In the genomic region with DNA sequence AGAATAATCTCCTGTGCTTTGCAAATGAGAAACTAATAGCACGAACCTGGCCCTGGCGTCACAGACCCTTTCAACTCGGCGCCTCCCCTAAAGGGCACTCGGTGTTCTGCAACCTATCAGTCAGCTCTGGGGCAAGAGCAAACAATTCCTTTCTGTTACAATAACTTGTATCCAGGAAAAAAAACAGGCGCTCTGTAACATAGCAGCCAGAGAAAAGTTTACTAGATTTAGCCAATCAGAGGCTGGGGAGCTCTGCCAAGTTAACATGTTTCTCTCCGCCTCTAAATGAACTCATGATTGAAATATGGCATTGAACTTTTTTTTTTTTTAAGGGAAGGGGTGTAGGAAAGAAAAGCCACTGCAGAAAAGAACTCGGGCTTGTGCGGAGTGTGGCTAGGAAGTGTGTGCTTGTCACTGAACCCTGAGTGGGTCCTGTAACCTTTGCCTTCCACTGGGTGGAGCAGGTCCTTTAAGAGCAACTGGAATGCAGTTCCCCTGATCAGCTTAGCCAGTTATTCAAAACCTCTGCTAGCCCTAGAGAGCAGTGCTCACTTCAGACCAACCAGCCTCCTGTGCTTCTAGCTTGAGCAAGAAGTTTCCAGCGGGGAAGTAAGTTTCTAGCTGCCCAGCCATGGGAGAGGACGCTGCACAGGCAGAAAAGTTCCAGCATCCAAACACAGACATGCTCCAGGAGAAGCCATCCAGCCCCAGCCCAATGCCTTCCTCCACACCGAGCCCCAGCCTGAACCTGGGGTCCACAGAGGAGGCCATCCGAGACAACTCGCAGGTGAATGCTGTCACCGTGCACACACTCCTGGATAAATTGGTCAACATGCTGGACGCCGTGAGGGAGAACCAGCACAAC, we compare ENCODE assay signal across 8 mouse cellular contexts. TPM values are rescaled to one million over a fixed set of nuclear protein-coding genes. Genes with fewer than 3 reads are reported as not detected.
DNase-seq lines count a peak whose midpoint lies in the region; TF ChIP-seq lines count a peak whose summit lies in the region.

A gene (plus strand): TSS at position 372 of the 865 bp plus-strand sequence.

- H3K27me3 ChIP-seq in heart, adult 2 months (ENCODE audit: control insufficient read depth, insufficient read depth, low read length), result no peaks in the 10 kb centered on the region

- intact Hi-C loops in heart, adult 2 months (cut with DNase I), result loop anchor here (1.0 to 2.0 kb wide), 2 partner anchors 24 to 182 kb away; no protein-coding TSS in a partner anchor

- H3K36me3 ChIP-seq in heart, adult 2 months (ENCODE audit: control insufficient read depth, insufficient read depth, low read length), result peaks cover 19% of the 10 kb centered on the region

- TF ChIP-seq POLR2A in heart, adult 2 months (IDR thresholded peaks at IDR 0.05; ENCODE audit: insufficient read depth, low read depth, low read length), result peak; percentile 93

- DNase-seq in R1 (ENCODE audit: low read depth, low spot score), result peak; percentile 23
- peak; percentile 38 for DNase-seq in embryo, embryonic 10 days (ENCODE audit: low spot score)
- peak; percentile 75 to 84 for DNase-seq in heart, adult 2 months
- peak; percentile 75 for DNase-seq in kidney, adult 9 months
- DNase-seq in lung, postnatal 14 days, result peak; percentile 84
- peak; percentile 70 for DNase-seq in urinary bladder, postnatal 14 days (ENCODE audit: low spot score)
- no peak for DNase-seq in retina, postnatal 1 day
- no peak for DNase-seq in thymus, postnatal 4 days

- H3K9ac ChIP-seq in heart, adult 2 months (ENCODE audit: low read depth, low read length), result peak within 1 kb of the TSS; percentile 94

- peak within 1 kb of the TSS; percentile 97 for H3K27ac ChIP-seq in heart, adult 2 months

- peaks cover 3% of the 10 kb centered on the region for H3K4me1 ChIP-seq in heart, adult 2 months (ENCODE audit: control insufficient read depth, insufficient read depth, low read length)

- WGBS in heart, adult 2 months, result 4% methylated on average over 17 of the region's 17 CpGs

- peak; percentile 89 for TF ChIP-seq EP300 in heart, adult 2 months (IDR thresholded peaks at IDR 0.05; ENCODE audit: insufficient read depth, low read depth, low read length)

- TF ChIP-seq CTCF in heart, adult 2 months (IDR thresholded peaks at IDR 0.05), result peak; percentile 58

- peak within 1 kb of the TSS; percentile 82 for H3K4me3 ChIP-seq in heart, adult 2 months

- H3K79me2 ChIP-seq in heart, adult 2 months (replicated peaks; ENCODE audit: control insufficient read depth, insufficient read depth, low read length), result peaks cover 3% of the 10 kb centered on the region; the same call in 1 of the 2 replicates

RNA-seq across cellular contexts. Expression of the gene that starts here (rescaled TPM):
- total RNA-seq in heart, adult 2 months (2021), result 100 to 1,000 TPM; 119 to 122 TPM
- polyA plus RNA-seq in heart, adult 2 months (2012; rRNA removed), result 72.1 and 97.0 TPM in 2 replicates

Comparison
In these comparisons a context has a peak if more than half of its experiments do, and no peak if none do; other contexts are left out.
1. DNase-seq: peak in R1 (single experiment), embryo, embryonic 10 days (single experiment), heart, adult 2 months (2 of 2), kidney, adult 9 months (single experiment), lung, postnatal 14 days (single experiment) and urinary bladder, postnatal 14 days (single experiment); none in retina, postnatal 1 day (single experiment) and thymus, postnatal 4 days (single experiment).